Mouse (Mus musculus): Measurements from ENCODE around the gene Ppara. TPM values are rescaled to one million over a fixed set of nuclear protein-coding genes. Genes with fewer than 3 reads are reported as not detected.
A peak's percentile ranks its signal among the peaks of the same experiment; 100 is the strongest.

Gene Ppara
- polyA plus RNA-seq, 1 experiment from 2014 or later, result 0.24 TPM

GRCm38 (mm10) chr15:85717800-85718199 is 17.0 kb upstream of the Ppara start:
- Histone ChIP-seq H3K4me1 (replicated peaks) (no peaks in the 10 kb centered on the region), H3K27me3 (ENCODE audit: insufficient read depth, poor library complexity, severe bottlenecking) (peaks cover 34% of the 10 kb centered on the region), H3K4me3 (no peak overlapping the region), H3K27ac (no peak overlapping the region), H3K9me3 (0 out of 2 replicates have a peak, but pooled peaks cover 4% of the 10 kb centered on the region), H3K36me3 (no peaks in the 10 kb centered on the region)
- WGBS, result 78% methylated on average over 2 of the region's 2 CpGs
- no peak for DNase-seq (ENCODE audit: low spot score)

DNA sequence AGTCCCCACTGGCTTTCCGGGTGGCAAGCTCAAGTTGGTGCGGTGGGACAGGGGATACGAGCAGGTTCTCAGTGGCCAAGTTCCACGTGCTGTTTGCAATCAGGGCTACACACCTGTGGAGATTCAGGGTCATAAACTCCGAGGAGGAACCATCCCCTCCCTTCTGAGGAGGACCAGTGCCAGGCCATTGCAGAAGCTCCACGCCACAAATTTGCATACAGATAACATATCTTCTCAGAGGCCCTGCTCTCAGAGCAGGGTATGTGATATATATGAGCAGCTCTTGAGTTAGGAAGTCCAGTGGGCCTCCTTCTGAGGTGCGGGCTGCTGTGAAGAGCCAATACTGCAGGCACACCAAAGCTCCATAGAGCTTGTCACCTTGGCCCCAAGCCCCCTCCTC is 15.8 kb upstream of the Ppara start:
- Histone ChIP-seq H3K4me3 (no peak overlapping the region), H3K9me3 (no peaks in the 10 kb centered on the region), H3K4me1 (replicated peaks) (no peaks in the 10 kb centered on the region), H3K36me3 (no peaks in the 10 kb centered on the region), H3K27me3 (ENCODE audit: insufficient read depth, poor library complexity, severe bottlenecking) (peaks cover 35% of the 10 kb centered on the region), H3K27ac (no peak overlapping the region)
- WGBS, result 88% methylated on average over 7 of the region's 7 CpGs
- DNase-seq (ENCODE audit: low spot score), result no peak

DNA sequence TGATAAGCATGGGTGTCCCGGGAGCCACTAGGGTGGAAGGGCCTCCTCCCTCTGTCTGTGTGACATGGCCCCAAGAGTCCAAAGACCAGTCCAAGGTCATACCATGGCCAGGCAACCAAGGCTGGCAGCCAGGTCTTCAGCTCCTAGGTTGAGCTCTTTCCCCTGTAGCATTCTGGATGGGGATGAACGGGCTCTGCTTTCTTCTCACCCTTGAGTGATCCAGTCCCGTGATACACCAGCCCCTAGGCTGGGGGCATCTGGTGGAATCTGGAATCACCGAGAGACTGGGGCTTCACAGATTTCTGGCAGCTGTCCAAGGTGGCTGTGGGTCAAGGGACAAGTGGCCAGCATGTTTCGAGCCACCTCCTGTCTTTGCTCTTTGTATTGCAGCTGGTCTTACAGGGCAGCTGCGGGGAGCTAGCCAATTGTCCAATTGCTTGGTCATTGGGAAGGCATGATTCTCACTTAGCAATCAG is 14.4 kb upstream of the Ppara start:
- DNase-seq (ENCODE audit: low spot score), result no peak
- Histone ChIP-seq H3K36me3 (no peaks in the 10 kb centered on the region), H3K4me3 (no peak overlapping the region), H3K27me3 (ENCODE audit: insufficient read depth, poor library complexity, severe bottlenecking) (peaks cover 42% of the 10 kb centered on the region), H3K9me3 (no peaks in the 10 kb centered on the region), H3K4me1 (replicated peaks) (peaks cover 7% of the 10 kb centered on the region; the same call in 1 of the 2 replicates), H3K27ac (no peak overlapping the region)
- 72% methylated on average over 6 of the region's 6 CpGs for WGBS

GRCm38 (mm10) chr15:85724271-85725165 is 10.3 kb upstream of the Ppara start:
- Histone ChIP-seq H3K9me3 (no peaks in the 10 kb centered on the region), H3K27me3 (ENCODE audit: insufficient read depth, poor library complexity, severe bottlenecking) (peaks cover 40% of the 10 kb centered on the region), H3K27ac (no peak overlapping the region), H3K4me1 (replicated peaks) (peaks cover 7% of the 10 kb centered on the region; the same call in 1 of the 2 replicates), H3K4me3 (no peak overlapping the region), H3K36me3 (no peaks in the 10 kb centered on the region)
- no peak for DNase-seq (ENCODE audit: low spot score)
- WGBS, result 46% methylated on average over 11 of the region's 11 CpGs

DNA sequence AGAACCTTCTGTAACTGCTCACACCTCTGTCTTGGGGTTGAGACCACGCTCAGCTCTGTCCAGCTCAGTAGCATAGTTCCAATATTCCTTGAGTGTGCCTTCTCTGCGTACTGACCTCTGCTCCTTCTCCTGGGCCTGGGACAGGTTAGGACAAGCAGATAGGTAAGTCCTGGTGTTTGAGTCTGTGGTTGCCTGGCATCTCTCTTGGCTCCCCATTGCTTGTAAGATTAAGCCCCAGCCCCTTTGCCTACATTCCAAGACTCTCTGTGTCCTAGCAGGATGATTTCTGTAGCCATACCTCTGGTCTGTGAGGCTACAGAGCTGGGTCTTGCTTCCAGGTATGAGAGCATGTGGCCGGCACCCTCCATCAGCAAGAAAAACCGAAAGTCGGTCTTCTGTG is 6.6 kb upstream of the Ppara start:
- Histone ChIP-seq H3K4me1 (replicated peaks) (peaks cover 7% of the 10 kb centered on the region; the same call in 1 of the 2 replicates), H3K9me3 (no peaks in the 10 kb centered on the region), H3K27ac (no peak overlapping the region), H3K27me3 (ENCODE audit: insufficient read depth, poor library complexity, severe bottlenecking) (peaks cover 47% of the 10 kb centered on the region), H3K4me3 (no peak overlapping the region), H3K36me3 (no peaks in the 10 kb centered on the region)
- DNase-seq (ENCODE audit: low spot score), result no peak
- WGBS, result 86% methylated on average over 5 of the region's 5 CpGs

GRCm38 (mm10) chr15:85729256-85729655 is 5.5 kb upstream of the Ppara start:
- 86% methylated on average over 9 of the region's 9 CpGs for WGBS
- Histone ChIP-seq H3K27ac (no peak overlapping the region), H3K36me3 (no peaks in the 10 kb centered on the region), H3K4me3 (no peak overlapping the region), H3K4me1 (replicated peaks) (peaks cover 7% of the 10 kb centered on the region; the same call in 1 of the 2 replicates), H3K9me3 (no peaks in the 10 kb centered on the region), H3K27me3 (ENCODE audit: insufficient read depth, poor library complexity, severe bottlenecking) (peaks cover 56% of the 10 kb centered on the region)
- DNase-seq (ENCODE audit: low spot score), result no peak

- no peaks in the 10 kb centered on the region for H3K36me3 ChIP-seq
- no peak for DNase-seq (ENCODE audit: low spot score)
- no peak overlapping the region for H3K27ac ChIP-seq
- H3K4me1 ChIP-seq (replicated peaks), result peaks cover 7% of the 10 kb centered on the region
- H3K27me3 ChIP-seq (ENCODE audit: insufficient read depth, poor library complexity, severe bottlenecking), result peaks cover 56% of the 10 kb centered on the region
- WGBS, result 59% methylated on average over 2 of the region's 2 CpGs
- no peak overlapping the region for H3K4me3 ChIP-seq
- H3K9me3 ChIP-seq, result no peaks in the 10 kb centered on the region
Observed at GRCm38 (mm10) chr15:85730027-85730426, 4.8 kb upstream of the Ppara start.

DNA sequence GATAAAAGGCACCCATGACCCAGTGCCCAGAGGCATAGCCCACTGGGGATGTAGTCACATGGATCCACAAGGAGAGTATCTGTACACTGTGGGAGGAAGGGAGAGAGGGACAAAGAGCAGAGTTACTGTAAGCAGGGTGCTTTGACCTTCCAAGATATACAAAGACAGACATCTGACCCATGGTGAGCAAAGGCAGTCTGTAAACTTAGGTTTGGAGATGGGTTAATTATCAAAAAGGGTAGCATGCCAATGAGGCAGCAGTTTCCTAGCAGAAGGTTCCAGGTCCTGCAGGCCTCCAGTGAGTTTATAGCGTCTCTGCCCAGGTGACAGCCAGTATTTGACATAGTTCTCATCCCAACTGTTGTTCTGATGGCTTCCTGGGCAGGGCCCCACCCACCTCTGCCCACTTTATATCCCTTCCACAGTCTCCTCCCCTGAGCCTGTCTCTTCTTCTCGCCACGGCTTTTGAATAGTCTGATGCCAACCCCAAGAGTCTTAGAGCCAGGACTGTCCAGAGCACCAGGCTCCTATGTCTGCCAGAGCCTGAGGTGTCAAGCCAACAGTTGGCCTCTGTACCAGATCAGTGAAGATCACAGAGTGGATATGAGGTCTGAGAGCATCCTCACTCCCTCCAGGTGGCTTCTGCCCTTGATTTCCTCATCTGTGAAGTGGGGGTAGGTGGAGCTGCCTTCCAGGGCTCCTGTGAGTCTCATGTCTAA is 2.7 kb upstream of the Ppara start:
- Histone ChIP-seq H3K4me1 (replicated peaks) (peaks cover 18% of the 10 kb centered on the region), H3K4me3 (no peak overlapping the region), H3K36me3 (no peaks in the 10 kb centered on the region), H3K9me3 (no peaks in the 10 kb centered on the region), H3K27me3 (ENCODE audit: insufficient read depth, poor library complexity, severe bottlenecking) (peaks cover 75% of the 10 kb centered on the region), H3K27ac (no peak overlapping the region)
- no peak for DNase-seq (ENCODE audit: low spot score)
- 72% methylated on average over 3 of the region's 3 CpGs for WGBS

- H3K36me3 ChIP-seq, result no peaks in the 10 kb centered on the region
- DNase-seq (ENCODE audit: low spot score), result no peak
- H3K27ac ChIP-seq, result no peak overlapping the region
- 84% methylated on average over 5 of the region's 5 CpGs for WGBS
- peaks cover 81% of the 10 kb centered on the region for H3K27me3 ChIP-seq (ENCODE audit: insufficient read depth, poor library complexity, severe bottlenecking)
- no peak overlapping the region for H3K4me3 ChIP-seq
- peaks cover 18% of the 10 kb centered on the region for H3K4me1 ChIP-seq (replicated peaks)
- H3K9me3 ChIP-seq, result no peaks in the 10 kb centered on the region
Observed at GRCm38 (mm10) chr15:85732604-85732968, 2.2 kb upstream of the Ppara start.

- Histone ChIP-seq H3K36me3 (no peaks in the 10 kb centered on the region), H3K4me3 (no peak overlapping the region), H3K27ac (no peak overlapping the region), H3K27me3 (ENCODE audit: insufficient read depth, poor library complexity, severe bottlenecking) (peaks cover 81% of the 10 kb centered on the region), H3K4me1 (replicated peaks) (peaks cover 18% of the 10 kb centered on the region), H3K9me3 (no peaks in the 10 kb centered on the region)
- 89% methylated on average over 2 of the region's 2 CpGs for WGBS
- DNase-seq (ENCODE audit: low spot score), result no peak
Observed at GRCm38 (mm10) chr15:85733686-85734085, 1.1 kb upstream of the Ppara start.

GRCm38 (mm10) chr15:85734148-85734547 is 635 bp upstream of the Ppara start:
- peaks cover 81% of the 10 kb centered on the region for H3K27me3 ChIP-seq (ENCODE audit: insufficient read depth, poor library complexity, severe bottlenecking)
- H3K9me3 ChIP-seq, result no peaks in the 10 kb centered on the region
- 41% methylated on average over 8 of the region's 8 CpGs for WGBS
- H3K36me3 ChIP-seq, result no peaks in the 10 kb centered on the region
- H3K4me3 ChIP-seq, result no peak overlapping the region
- DNase-seq (ENCODE audit: low spot score), result no peak
- H3K4me1 ChIP-seq (replicated peaks), result peaks cover 18% of the 10 kb centered on the region
- H3K27ac ChIP-seq, result no peak overlapping the region

DNA sequence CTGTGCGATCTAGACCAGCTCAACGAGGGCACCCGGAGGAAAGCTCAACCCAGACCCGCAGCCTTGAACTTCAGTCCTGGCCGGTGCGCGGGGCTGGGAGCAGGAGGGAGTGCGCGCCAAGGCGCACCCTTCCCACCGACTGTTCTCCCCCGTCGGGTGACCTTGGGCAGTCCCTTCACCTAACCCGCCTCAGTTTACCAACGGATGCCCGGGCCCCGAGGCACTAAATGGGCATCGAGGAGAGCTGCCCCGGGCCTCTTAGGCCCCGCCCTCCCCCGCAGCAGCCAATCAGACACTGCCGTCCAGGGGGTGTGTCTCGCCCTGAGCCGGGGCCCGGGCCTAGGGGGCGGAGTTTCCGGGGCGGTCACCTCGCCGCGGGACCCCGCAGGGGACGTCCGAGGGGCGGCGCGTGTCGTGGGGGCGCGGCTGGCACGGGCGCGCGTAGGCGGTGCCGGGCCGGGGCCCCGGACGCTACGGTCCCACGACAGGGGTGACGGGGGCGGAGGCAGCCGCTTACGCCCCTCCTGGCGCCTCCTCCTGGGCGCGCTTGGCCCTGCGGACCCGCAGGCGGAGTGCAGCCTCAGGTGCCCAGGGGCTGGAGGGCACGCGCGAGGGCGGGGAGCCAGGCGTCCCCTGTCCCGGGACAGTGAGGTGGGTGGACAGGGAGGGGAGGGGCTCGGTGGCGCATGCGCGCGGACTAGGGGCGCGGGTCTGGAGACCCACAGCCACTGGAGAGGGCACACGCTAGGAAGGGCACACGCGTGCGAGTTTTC is 466 bp downstream of the Ppara start:
- under 1% methylated on average over 78 of the region's 78 CpGs for WGBS
- H3K36me3 ChIP-seq, result no peaks in the 10 kb centered on the region
- DNase-seq (ENCODE audit: low spot score), result peak; percentile 80
- H3K9me3 ChIP-seq, result no peaks in the 10 kb centered on the region
- H3K4me3 ChIP-seq, result peak overlapping the region; percentile 81
- H3K4me1 ChIP-seq (replicated peaks), result peaks cover 18% of the 10 kb centered on the region
- peaks cover 87% of the 10 kb centered on the region for H3K27me3 ChIP-seq (ENCODE audit: insufficient read depth, poor library complexity, severe bottlenecking)
- peak overlapping the region; percentile 77 for H3K27ac ChIP-seq
